Mouse (Mus musculus): Measurements from ENCODE around the gene Bcl11a.

DNA sequence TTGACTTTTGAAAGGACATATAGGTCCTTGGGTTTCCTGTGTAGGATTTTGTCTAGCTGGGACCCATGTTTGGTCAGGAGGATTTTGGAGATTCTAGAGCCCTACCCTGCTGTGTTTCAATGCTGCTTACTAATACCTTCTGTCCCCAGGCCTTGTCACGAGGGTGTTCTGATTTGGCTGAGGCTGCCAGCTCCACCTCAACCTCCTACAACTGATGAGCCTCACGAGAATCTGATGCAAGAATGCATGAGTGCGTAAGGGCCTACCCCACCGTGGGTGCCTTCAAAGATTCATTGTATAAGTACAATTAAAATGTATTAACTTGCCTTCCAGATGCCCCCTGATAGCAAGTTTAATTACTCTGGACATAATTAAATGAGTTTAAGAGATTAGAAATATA lies 123.4 kb downstream of the Bcl11a start:
- TF ChIP-seq CTCF (IDR thresholded peaks at IDR 0.05; ENCODE audit: low read depth, low read length), result no peak
- TF ChIP-seq POLR2A (IDR thresholded peaks at IDR 0.05; ENCODE audit: borderline replicate concordance, low read depth, low read length), result no peak

Data from bone marrow macrophage, adult 2 months (primary cell).